Mouse (Mus musculus) lung, postnatal 0 days (tissue): ENCODE data around the gene Vwce.

Experiments
- CTCF ChIP-seq: IDR thresholded peaks from 2 replicates; pipeline ENCODE4 v1.5.1; 2016; ENCODE audit warnings: antibody characterized with exemption, mild to moderate bottlenecking
- EP300 ChIP-seq: IDR thresholded peaks from 2 replicates; pipeline ENCODE4 v1.6.1; 2016; ENCODE audit warnings: antibody characterized with exemption, mild to moderate bottlenecking, control low read depth

- no peak for TF ChIP-seq CTCF
- TF ChIP-seq EP300 = no peak
These were observed 3.8 kb downstream of the Vwce start for GRCm38 (mm10) chr19:10637840-10638239.
